Comparison of ENCODE assay signal across 7 mouse cellular contexts in genomic region chr3:51225979-51226378, GRCm38 (mm10). TPM values are rescaled to one million over a fixed set of nuclear protein-coding genes. Genes with fewer than 3 reads are reported as not detected.
DNase-seq lines count a peak whose midpoint lies in the region; ATAC-seq and TF ChIP-seq lines count a peak whose summit lies in the region.

No protein-coding gene starts in this region.

- no peak for TF ChIP-seq CTCF in liver, adult 2 months (IDR thresholded peaks at IDR 0.05; ENCODE audit: low read depth, low read length)
- no peak for TF ChIP-seq CTCF in embryonic fibroblast, embryonic 13.5 days (IDR thresholded peaks at IDR 0.05; ENCODE audit: borderline replicate concordance, insufficient read depth, low read length)
- no peak for TF ChIP-seq CTCF in small intestine, adult 2 months (IDR thresholded peaks at IDR 0.05; ENCODE audit: extremely low read depth, insufficient read length, insufficient replicate concordance, low read depth, low read length)

- 80% methylated on average over 10 of the region's 10 CpGs for WGBS in liver, adult 2 months
- 93% methylated on average over 10 of the region's 10 CpGs for WGBS in limb, embryonic 12.5 days
- 94% methylated on average over 10 of the region's 10 CpGs for WGBS in small intestine, adult 2 months

- peaks cover 23% of the 10 kb centered on the region for H3K4me1 ChIP-seq in liver, adult 2 months (ENCODE audit: control insufficient read depth, insufficient read depth, low read length)
- peaks cover 13% of the 10 kb centered on the region for H3K4me1 ChIP-seq in embryonic fibroblast, embryonic 13.5 days (ENCODE audit: control insufficient read depth, insufficient read depth, low read length)
- peaks cover 22% of the 10 kb centered on the region for H3K4me1 ChIP-seq in limb, embryonic 12.5 days (replicated peaks)
- H3K4me1 ChIP-seq in small intestine, adult 2 months (ENCODE audit: control insufficient read depth, insufficient read depth, insufficient read length, low read length): peaks cover 12% of the 10 kb centered on the region; the same call in 1 of the 2 replicates

- no peaks in the 10 kb centered on the region for H3K36me3 ChIP-seq in liver, adult 2 months (ENCODE audit: control insufficient read depth, insufficient read depth, low read length)
- no peaks in the 10 kb centered on the region for H3K36me3 ChIP-seq in limb, embryonic 12.5 days
- 0 out of 2 replicates have a peak, but pooled peaks cover 4% of the 10 kb centered on the region for H3K36me3 ChIP-seq in small intestine, adult 2 months (ENCODE audit: control insufficient read depth, insufficient read depth, low read length)

- ATAC-seq in limb, embryonic 12.5 days (ENCODE audit: insufficient number of reproducible peaks, insufficient read depth, low FRiP score, low TSS enrichment, low read depth): no peak

- intact Hi-C loops in left cerebral cortex, postnatal 4 days (cut with DNase I): no loop called here

- peaks cover 27% of the 10 kb centered on the region; the same call in 1 of the 2 replicates for H3K79me2 ChIP-seq in liver, adult 2 months (ENCODE audit: control insufficient read depth, insufficient read depth, low read length)

- H3K9ac ChIP-seq in liver, adult 2 months (ENCODE audit: low read depth, low read length): peak overlapping the region; percentile 67
- H3K9ac ChIP-seq in limb, embryonic 12.5 days (replicated peaks): no peak overlapping the region

- H3K4me2 ChIP-seq in limb, embryonic 12.5 days: peak overlapping the region; percentile 75

- H3K4me3 ChIP-seq in liver, adult 2 months (ENCODE audit: insufficient read depth, low read depth, low read length): peak overlapping the region; percentile 59
- peak overlapping the region; percentile 69 for H3K4me3 ChIP-seq in embryonic fibroblast, embryonic 13.5 days (ENCODE audit: insufficient read depth, low read length)
- H3K4me3 ChIP-seq in limb, embryonic 12.5 days (replicated peaks): peak overlapping the region; percentile 75
- H3K4me3 ChIP-seq in small intestine, adult 2 months (ENCODE audit: low read depth, low read length): peak overlapping the region; percentile 60

- no peaks in the 10 kb centered on the region for H3K27me3 ChIP-seq in liver, adult 2 months (ENCODE audit: control insufficient read depth, insufficient read depth, low read length)
- H3K27me3 ChIP-seq in limb, embryonic 12.5 days: no peaks in the 10 kb centered on the region
- no peaks in the 10 kb centered on the region for H3K27me3 ChIP-seq in small intestine, adult 2 months (ENCODE audit: control insufficient read depth, insufficient read depth, low read length)

- no peak for DNase-seq in liver, adult 2 months (ENCODE audit: extremely low read depth, low read depth, low spot score)
- no peak for DNase-seq in liver
- no peak for DNase-seq in left cerebral cortex, postnatal 4 days
- no peak for DNase-seq in natural killer cell, adult 2 months (ENCODE audit: low spot score in 2 of 2)

- peak overlapping the region; percentile 43 for H3K27ac ChIP-seq in liver, adult 2 months (replicated peaks; ENCODE audit: insufficient read depth, low read depth, low read length)
- no peak overlapping the region for H3K27ac ChIP-seq in embryonic fibroblast, embryonic 13.5 days (ENCODE audit: insufficient read depth, low read length)
- H3K27ac ChIP-seq in limb, embryonic 12.5 days: no peak overlapping the region
- no peak overlapping the region for H3K27ac ChIP-seq in small intestine, adult 2 months (ENCODE audit: insufficient read depth, low read depth, low read length)

- no peaks in the 10 kb centered on the region for H3K9me3 ChIP-seq in limb, embryonic 12.5 days

- no peak for TF ChIP-seq POLR2A in liver, adult 2 months (IDR thresholded peaks at IDR 0.05; ENCODE audit: extremely low read depth, insufficient read depth, low read length)
- TF ChIP-seq POLR2A in embryonic fibroblast, embryonic 13.5 days (IDR thresholded peaks at IDR 0.05; ENCODE audit: low read depth, low read length): no peak
- no peak for TF ChIP-seq POLR2A in small intestine, adult 2 months (IDR thresholded peaks at IDR 0.05; ENCODE audit: low read depth, low read length)

RNA-seq across cellular contexts. Expression of gene Noct, which starts 1.7 kb away (rescaled TPM):
- 12.0 and 12.1 TPM in 2 replicates for total RNA-seq in liver, adult 2 months (2014; rRNA removed)
- 9.8 and 12.5 TPM in 2 replicates for polyA plus RNA-seq in liver, adult 2 months (2012; rRNA removed)
- polyA plus RNA-seq in embryonic fibroblast, embryonic 13.5 days (2011; ENCODE audit: insufficient read length, low read depth, missing spikeins): 17.3 and 25.5 TPM in 2 replicates
- 14.8 and 15.4 TPM in 2 replicates for polyA plus RNA-seq in limb, embryonic 12.5 days (2016; fragmentation: Nextera tagmentation; extraction: Ambion mirVana)
- polyA plus RNA-seq in small intestine, adult 2 months (2012; rRNA removed): 19.2 and 56.2 TPM in 2 replicates
- total RNA-seq in left cerebral cortex, postnatal 4 days (2021): 10 to 100 TPM; 40.4 to 42.1 TPM
